Mouse (Mus musculus) right cerebral cortex, postnatal 14 days (tissue): ENCODE data around the gene Csnk2b.
A peak's percentile ranks its signal among the peaks of the same experiment; 100 is the strongest.
"Not testable (repeated sequence)": the region's sequence is repeated elsewhere in the genome, so short reads cannot be mapped to it uniquely, and the experiment has no call there.

Experiments used
- DNase-seq: peaks from one replicate; pipeline ENCODE4 v3.0.0; 2022

Gene Csnk2b

DNA sequence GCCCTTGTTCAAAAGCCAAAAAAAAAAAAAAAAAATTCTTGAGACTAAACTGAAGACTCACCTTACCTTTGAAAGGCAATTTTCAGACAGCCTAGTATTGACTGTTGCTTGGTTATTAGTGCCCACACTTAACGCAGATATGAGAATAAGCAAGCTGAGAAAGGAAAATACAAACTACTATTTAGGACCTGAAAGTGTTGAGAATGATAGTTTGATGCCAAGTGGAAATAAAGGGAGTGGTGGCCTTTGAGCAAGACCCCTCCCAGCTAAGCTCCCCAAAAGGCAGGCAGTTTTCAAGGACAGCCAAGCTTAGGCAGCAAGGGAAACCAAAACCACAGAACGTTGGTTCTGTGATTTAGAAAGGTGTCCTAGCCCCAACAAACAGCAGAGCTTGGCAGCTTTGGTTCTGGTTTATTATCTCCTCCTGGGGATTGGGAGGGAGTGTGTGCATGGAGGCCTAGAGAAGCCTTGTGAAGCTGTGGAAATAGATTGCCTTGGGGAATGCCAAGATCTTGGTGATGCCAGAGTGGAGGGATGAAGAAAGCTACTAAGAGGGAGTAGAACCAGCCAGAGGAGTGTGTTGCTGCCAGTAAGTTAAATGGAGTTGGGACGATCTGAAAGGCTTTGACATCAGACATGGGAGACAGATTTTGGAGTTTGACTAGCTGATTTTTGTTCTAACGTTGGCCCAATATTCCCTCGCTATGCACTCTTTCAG is 26.2 kb upstream of the Csnk2b start:
- DNase-seq: no peak

- DNase-seq: no peak
Measured at GRCm38 (mm10) chr17:35147348-35147747, 25.5 kb upstream of the Csnk2b start.

GRCm38 (mm10) chr17:35146139-35146538 is 24.3 kb upstream of the Csnk2b start:
- DNase-seq: no peak

DNA sequence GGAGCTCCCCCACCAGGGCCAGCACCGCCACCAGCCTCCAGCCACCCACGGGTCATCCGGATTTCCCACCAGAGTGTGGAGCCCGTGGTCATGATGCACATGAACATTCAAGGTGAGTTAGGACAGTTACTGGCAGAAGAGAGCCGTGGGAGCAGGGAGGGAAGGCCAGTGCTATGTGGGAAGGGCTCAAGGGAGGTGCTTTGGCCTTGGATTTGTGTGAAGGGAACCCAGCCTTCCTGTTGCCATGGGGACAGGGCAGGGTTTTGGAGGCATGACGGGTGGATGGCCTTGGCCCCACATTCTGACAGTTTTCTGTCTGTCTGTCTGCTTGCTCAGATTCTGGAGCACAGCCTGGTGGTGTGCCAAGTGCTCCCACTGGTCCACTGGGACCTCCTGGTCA is 20.1 kb upstream of the Csnk2b start:
- no peak for DNase-seq

GRCm38 (mm10) chr17:35140490-35140996 is 18.7 kb upstream of the Csnk2b start:
- DNase-seq: no peak

DNA sequence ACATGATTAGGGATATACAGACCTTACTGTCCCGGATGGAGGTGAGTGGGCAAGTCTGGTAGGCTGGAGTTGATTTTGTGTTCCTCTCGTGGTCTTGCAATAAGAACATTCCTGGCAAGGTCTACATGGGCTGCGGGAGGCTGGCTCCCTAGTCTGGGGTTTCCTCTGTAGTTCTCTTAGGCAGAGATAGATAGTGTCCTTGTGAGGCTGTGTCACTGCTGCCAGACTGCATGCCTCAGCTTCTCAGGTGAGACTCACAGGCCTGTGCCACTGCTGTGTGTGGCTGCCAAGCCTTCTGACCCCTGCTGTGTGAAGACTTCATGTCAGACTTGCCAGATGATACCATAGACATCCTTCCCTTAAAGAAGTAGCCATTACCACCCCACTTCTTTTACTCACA is 17.4 kb upstream of the Csnk2b start:
- no peak for DNase-seq

GRCm38 (mm10) chr17:35135591-35136320 is 13.9 kb upstream of the Csnk2b start:
- no peak for DNase-seq

- DNase-seq: peak; percentile 96
Measured at GRCm38 (mm10) chr17:35134801-35135590, 13.1 kb upstream of the Csnk2b start, which contains the start of gene Bag6. Gene Bag6, plus strand, starts transcription at chr17:35135178.

DNA sequence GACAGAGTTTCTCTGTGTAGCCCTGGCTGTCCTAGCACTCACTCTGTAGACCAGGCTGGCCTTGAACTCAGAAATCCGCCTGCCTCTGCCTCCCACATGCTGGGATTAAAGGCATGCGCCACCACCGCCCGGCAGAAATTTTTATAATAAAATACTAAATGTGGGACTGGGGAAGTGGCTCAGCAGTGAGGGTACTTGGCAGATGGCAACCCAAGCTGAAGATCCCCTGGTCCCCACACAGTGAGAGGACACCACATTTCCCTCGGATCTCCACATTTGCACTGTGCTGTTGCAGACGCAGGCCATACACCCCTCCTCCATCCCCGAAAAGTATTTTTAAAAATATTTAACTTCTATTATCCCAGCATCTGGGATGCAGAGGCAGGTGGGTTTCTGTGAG is 11.7 kb upstream of the Csnk2b start:
- no peak for DNase-seq

DNA sequence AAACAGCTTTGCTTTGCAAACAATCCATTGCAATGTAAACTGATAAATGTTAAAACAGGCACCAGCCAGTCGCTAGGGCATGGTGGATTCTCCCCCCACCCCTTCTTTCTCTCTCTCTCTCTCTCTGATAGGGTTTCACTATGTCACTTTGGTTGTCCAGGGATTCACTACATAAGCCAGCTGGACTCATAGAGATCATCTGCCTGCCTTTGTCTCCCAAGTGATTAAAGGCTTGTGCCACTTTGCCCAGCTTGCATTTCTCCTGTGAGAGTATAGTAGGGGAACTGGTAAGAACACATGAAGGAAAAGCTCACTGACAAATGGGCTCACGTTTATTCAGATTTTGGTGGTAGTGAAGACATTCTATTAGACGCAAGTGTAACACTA is 10.3 kb upstream of the Csnk2b start:
- no peak for DNase-seq

GRCm38 (mm10) chr17:35131500-35132173 is 9.8 kb upstream of the Csnk2b start, which contains the start of gene Apom:
Gene Apom, minus strand, starts transcription at chr17:35132050.
- DNase-seq: no peak

GRCm38 (mm10) chr17:35131038-35131437 is 9.2 kb upstream of the Csnk2b start:
- no peak for DNase-seq

- DNase-seq: no peak
Measured at GRCm38 (mm10) chr17:35128996-35129395, 7.1 kb upstream of the Csnk2b start.

DNA sequence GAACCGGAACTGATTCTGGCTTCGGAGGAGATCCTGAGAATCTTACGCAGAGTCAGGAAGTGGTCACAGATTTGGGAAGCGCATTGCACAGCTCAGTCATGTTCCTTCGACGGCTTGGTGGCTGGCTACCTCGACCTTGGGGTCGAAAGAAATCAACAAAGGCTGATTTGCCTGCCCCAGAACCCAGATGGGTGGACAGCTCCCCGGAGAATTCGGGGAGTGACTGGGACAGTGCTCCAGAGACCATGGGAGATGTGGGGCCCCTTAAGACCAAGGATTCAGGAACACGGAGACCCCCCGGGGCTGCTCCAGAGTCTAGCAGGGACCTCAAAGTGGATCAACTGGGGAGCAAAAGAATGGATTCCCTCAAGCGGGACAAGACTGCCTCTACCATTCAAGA is 5.2 kb upstream of the Csnk2b start:
- no peak for DNase-seq

DNA sequence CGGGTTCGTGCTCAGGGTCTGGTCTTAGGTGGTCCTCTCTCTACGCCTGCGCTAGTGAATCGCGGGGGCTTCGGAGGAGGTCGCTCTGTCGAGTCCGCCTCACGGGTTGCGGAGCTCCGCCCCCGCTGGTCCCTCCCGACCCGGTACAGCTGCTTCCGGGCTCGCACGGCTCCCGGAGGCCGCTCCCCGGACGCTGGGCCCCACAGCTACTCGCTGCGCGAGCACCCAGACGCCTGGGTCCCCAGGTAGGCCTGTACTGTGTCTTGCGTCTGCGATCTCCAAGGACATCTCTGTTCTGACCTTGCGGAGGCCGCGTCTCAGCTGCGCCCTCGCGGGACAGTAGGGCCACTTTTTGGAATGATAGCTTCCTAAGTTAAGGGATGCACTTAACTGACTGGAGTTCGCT is 4.4 kb upstream of the Csnk2b start, which contains the start of gene D17H6S53E:
D17H6S53E (plus strand) TSS at position 168 of the 406 bp plus-strand sequence.
- peak; percentile 73 for DNase-seq

DNA sequence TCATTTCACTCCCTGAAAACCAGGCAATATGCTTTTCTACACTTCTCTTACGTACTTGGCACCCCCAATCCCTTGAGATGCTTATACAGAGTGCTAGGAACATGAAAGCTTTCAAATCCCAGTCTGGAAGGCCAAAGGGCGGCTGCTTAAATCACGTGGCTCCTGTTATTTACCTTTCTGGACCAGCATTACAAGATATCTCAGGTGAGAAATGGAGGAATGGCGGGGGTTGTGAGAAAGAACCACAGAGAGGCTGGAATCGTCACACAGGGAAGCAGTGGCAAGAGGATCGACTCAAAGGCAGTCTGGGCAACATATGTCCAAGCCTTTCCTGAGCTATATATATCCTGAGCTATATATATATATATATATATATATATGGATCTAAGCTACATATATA is 3.7 kb upstream of the Csnk2b start:
- DNase-seq: no peak

- no peak for DNase-seq
Measured at GRCm38 (mm10) chr17:35125081-35125480, 3.2 kb upstream of the Csnk2b start.

DNA sequence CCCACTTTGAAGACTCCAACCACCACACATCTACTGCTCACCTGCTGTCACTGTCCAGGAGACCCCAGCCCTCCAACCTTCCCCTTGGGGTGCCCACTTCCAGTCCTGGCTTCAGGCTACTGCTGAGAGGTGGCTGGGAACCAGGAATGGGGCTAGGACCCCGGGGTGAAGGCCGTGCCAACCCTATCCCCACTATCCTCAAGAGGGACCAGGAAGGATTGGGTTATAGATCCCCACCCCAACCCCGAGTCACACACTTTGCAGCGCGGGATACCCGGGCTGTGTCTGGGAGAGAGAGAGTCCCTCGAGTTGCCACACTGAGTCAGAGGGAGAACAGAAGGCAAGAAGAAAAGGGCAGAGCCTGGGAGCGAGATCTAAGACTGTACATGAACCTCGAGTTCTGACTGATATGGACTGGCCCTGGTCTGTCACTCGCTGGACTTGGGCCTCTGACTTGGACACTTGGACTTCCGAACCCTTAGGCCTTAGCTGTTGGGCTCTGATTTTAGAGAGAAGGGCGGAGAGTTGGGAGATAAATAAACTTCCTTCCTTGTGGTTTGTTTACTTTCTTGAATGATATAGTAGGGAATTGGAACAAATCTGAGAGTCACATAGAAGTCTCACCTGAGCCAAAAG is 2.5 kb upstream of the Csnk2b start:
- not testable (repeated sequence) for DNase-seq

DNA sequence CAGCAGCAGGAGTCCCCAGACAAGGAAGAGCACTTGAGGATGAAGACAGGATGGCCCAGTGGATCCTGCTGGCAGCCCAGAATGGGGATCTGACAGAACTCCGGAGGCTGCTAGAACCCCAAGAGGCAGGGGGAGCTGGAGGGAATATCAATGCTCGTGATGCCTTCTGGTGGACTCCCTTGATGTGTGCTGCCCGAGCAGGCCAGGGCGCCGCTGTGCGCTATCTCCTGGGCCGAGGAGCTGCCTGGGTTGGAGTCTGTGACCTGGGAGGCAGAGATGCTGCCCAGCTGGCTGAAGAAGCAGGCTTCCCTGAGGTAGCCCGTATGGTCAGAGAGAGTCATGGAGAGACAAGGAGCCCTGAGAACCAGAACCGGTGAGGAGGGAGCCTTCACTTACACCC is 1.4 kb upstream of the Csnk2b start:
- DNase-seq: not testable (repeated sequence)

DNA sequence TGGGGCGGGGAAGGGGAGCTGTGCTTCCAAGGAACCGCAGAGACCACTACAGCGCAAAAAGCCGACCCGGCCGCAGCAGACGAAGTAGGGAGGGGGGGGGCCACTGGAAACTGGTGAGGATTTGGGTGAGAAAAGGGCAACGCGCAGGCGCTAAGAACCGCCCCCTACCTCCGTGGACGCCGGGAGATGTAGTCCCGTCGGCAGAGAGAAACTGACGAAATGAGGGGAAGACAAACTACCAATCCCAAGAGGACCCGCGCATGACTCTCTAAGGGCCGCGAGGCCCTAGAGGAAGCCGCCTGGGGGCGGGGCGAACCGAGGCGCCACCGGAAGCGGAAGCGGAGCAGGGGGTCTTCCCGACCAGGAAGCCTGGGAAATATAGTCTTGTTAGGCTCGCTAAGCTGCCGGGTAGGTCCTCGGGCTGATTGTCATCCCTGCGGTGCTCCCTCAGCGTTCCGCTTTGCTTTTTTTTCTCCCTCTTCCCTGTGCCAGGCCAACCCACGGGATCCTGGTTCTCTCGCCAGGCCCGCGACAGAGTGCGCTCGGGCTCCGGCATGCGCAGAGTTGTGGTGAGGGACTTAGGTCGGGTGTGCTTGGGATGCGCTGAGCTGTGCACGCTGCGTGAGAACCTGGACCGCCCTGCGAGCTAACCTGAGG is 582 bp downstream of the Csnk2b start, which contains the start of gene Gpank1:
Gpank1 (plus strand) TSS at position 313 of the 657 bp plus-strand sequence.
- DNase-seq: peak; percentile 96

- DNase-seq: no peak
Measured at GRCm38 (mm10) chr17:35120745-35121142, 1.1 kb downstream of the Csnk2b start.
